Mouse (Mus musculus) bone marrow macrophage, adult 2 months (primary cell): Measurements from ENCODE around the gene Polr3a.

Experiments used
- CTCF ChIP-seq: IDR thresholded peaks from 2 replicates; pipeline ENCODE4 v1.5.1; 2012; ENCODE audit warnings: low read depth, mild to moderate bottlenecking, low read length, moderate library complexity
- POLR2A ChIP-seq: IDR thresholded peaks from 2 replicates; pipeline ENCODE4 v1.6.1; 2012; ENCODE audit warnings: mild to moderate bottlenecking, low read depth, low read length, borderline replicate concordance

DNA sequence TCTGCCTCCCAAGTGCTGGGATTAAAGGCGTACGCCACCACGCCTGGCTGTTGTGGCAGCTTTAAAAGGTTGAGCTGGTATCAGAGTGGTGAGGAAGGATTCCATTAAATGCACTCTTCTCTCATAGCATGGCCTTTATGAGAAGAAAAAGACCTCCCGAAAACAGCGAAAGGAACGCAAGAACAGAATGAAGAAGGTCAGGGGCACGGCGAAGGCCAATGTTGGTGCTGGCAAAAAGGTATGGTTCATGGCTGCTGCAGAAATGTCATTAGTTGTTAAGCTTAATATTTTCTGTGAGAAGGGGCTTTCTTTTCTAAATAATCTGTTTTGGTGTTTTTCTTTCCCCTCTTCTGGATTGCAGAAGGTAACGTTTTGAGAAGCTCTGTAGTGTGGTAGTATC lies 6.4 kb upstream of the Polr3a start:
- TF ChIP-seq CTCF (no peak), POLR2A (no peak)
